Comparison of ENCODE assay signal across 25 mouse cellular contexts in the genomic region with DNA sequence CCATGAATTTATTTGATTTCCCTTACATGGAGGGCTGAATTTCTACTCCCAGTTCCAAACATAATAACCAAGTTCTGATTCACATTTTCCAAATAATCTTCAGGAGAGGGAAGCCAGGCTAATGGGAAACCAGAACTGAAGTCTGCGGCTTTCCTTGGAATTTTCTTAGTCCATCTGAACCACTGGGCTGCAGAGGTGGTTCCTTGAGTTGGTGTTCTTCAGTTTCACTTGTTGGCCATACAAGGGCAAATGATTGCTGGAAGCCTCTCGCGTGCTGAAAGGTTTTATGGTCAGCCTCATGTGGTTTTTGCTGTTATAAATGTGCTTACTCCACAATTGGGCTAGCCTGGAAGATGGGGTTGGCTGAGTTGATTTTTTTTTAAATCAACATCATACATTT. TPM values are rescaled to one million over a fixed set of nuclear protein-coding genes. Genes with fewer than 3 reads are reported as not detected.
DNase-seq lines count a peak whose midpoint lies in the region; ATAC-seq and TF ChIP-seq lines count a peak whose summit lies in the region.
"Had no signal": no experiment of that assay in that cellular context is flagged by ENCODE, and none has a peak within 500 bp of the region (broad histone marks: within the 10 kb centered on the region; RNA-seq: fewer than 3 reads in every experiment).

No protein-coding gene starts in this region.

- no peaks in the 10 kb centered on the region for H3K9me3 ChIP-seq in E14TG2a.4 (ENCODE audit: low read length)
- H3K9me3 ChIP-seq in limb, embryonic 15.5 days: no peaks in the 10 kb centered on the region
- H3K9me3 ChIP-seq: embryonic facial prominence, embryonic 12.5 days; forebrain, embryonic 12.5 days; forebrain, embryonic 15.5 days; heart, embryonic 10.5 days; heart, embryonic 13.5 days had no signal

- 0 out of 2 replicates have a peak overlapping the region, but pooled peaks have one; percentile 5 for H3K4me3 ChIP-seq in E14TG2a.4 (replicated peaks; ENCODE audit: low read length)
- H3K4me3 ChIP-seq in limb, embryonic 15.5 days: no peak overlapping the region
- H3K4me3 ChIP-seq: embryonic facial prominence, embryonic 12.5 days; forebrain, embryonic 12.5 days; forebrain, embryonic 15.5 days; heart, embryonic 10.5 days; heart, embryonic 13.5 days had no signal

- no peak overlapping the region for H3K9ac ChIP-seq in limb, embryonic 15.5 days
- H3K9ac ChIP-seq: embryonic facial prominence, embryonic 12.5 days; forebrain, embryonic 12.5 days; forebrain, embryonic 15.5 days; heart, embryonic 13.5 days; hindbrain, embryonic 14.5 days had no signal

- peak; percentile 25 for DNase-seq in NIH3T3 (ENCODE audit: low read depth)
- DNase-seq in thymus, postnatal 4 days: no peak
- no peak for DNase-seq in urinary bladder, postnatal 25 days (ENCODE audit: low spot score)
- DNase-seq in thymus, postnatal 36 days: no peak
- DNase-seq: adrenal gland, postnatal 10 days; adrenal gland, postnatal 36 days; cerebellum, adult 18-20 months; cerebellum, adult 9-10 months; cerebellum, postnatal 14 days; gastrocnemius, postnatal 25 days; heart, adult 18-20 months; heart, postnatal 14 days; heart, postnatal 4 days had no signal

- no peaks in the 10 kb centered on the region for H3K27me3 ChIP-seq in E14TG2a.4 (ENCODE audit: insufficient read depth, low read length)
- H3K27me3 ChIP-seq in limb, embryonic 15.5 days: no peaks in the 10 kb centered on the region
- H3K27me3 ChIP-seq: embryonic facial prominence, embryonic 12.5 days; forebrain, embryonic 12.5 days; forebrain, embryonic 15.5 days; heart, embryonic 13.5 days; Patski had no signal

- H3K27ac ChIP-seq in limb, embryonic 15.5 days: 0 out of 2 replicates have a peak overlapping the region, but pooled peaks have one; percentile 7
- H3K27ac ChIP-seq: embryonic facial prominence, embryonic 12.5 days; forebrain, embryonic 12.5 days; forebrain, embryonic 15.5 days; heart, embryonic 10.5 days; heart, embryonic 13.5 days; hindbrain, embryonic 14.5 days; hindbrain, postnatal 0 days had no signal

- WGBS in limb, embryonic 15.5 days: 58% methylated on average over 3 of the region's 3 CpGs

- no peak for TF ChIP-seq CTCF in E14TG2a.4 (conservative IDR thresholded peaks at IDR 0.05; ENCODE audit: low read length)

- peak; percentile 70 for ATAC-seq in limb, embryonic 15.5 days (ENCODE audit: insufficient number of reproducible peaks, low FRiP score, low TSS enrichment, low read depth)
- ATAC-seq: CD4-positive, CD25-positive, alpha-beta regulatory T cell, adult 4 months; forebrain, embryonic 15.5 days; hindbrain, postnatal 0 days; inflammation-experienced regulatory T-cells, adult 6 months; Patski had no signal

- H3K36me3 ChIP-seq in E14TG2a.4 (ENCODE audit: insufficient read depth, low read length): peaks cover 69% of the 10 kb centered on the region
- H3K36me3 ChIP-seq in limb, embryonic 15.5 days: peaks cover 30% of the 10 kb centered on the region

- H3K4me1 ChIP-seq in E14TG2a.4 (replicated peaks; ENCODE audit: low read depth, low read length): peaks cover 70% of the 10 kb centered on the region
- peaks cover 16% of the 10 kb centered on the region for H3K4me1 ChIP-seq in limb, embryonic 15.5 days

- H3K4me2 ChIP-seq in limb, embryonic 15.5 days: no peak overlapping the region
- H3K4me2 ChIP-seq: embryonic facial prominence, embryonic 12.5 days; forebrain, embryonic 12.5 days; forebrain, embryonic 15.5 days; heart, embryonic 13.5 days; hindbrain, embryonic 14.5 days had no signal

RNA-seq across cellular contexts. Expression of a gene that starts 16.4 kb away (rescaled TPM):
- polyA plus RNA-seq in limb, embryonic 15.5 days (2015; fragmentation: Nextera tagmentation; extraction: Ambion mirVana): 25.7 TPM in 2 replicates
